11 mouse cellular contexts compared by ENCODE assay signal in genomic region chr5:24778082-24778842, GRCm38 (mm10). TPM values are rescaled to one million over a fixed set of nuclear protein-coding genes. Genes with fewer than 3 reads are reported as not detected.
A peak's percentile ranks its signal among the peaks of the same experiment; 100 is the strongest.
DNase-seq lines count a peak whose midpoint lies in the region; ATAC-seq and TF ChIP-seq lines count a peak whose summit lies in the region.
"Had no signal": no experiment of that assay in that cellular context is flagged by ENCODE, and none has a peak within 500 bp of the region (broad histone marks: within the 10 kb centered on the region; RNA-seq: fewer than 3 reads in every experiment).

No protein-coding gene starts in this region.

- TF ChIP-seq EP300 in ES-Bruce4 (IDR thresholded peaks at IDR 0.05; ENCODE audit: insufficient read depth, low read depth, low read length), result no peak

- H3K27me3 ChIP-seq in heart, embryonic 11.5 days (ENCODE audit: control insufficient read depth, insufficient read depth, low read length), result no peaks in the 10 kb centered on the region
- no peaks in the 10 kb centered on the region for H3K27me3 ChIP-seq in ES-Bruce4 (ENCODE audit: control insufficient read depth, insufficient read depth, low read length, poor library complexity, severe bottlenecking)
- peaks cover 4% of the 10 kb centered on the region; the same call in 1 of the 2 replicates for H3K27me3 ChIP-seq in forebrain, embryonic 15.5 days
- H3K27me3 ChIP-seq in midbrain, embryonic 10.5 days (ENCODE audit: low read depth, poor library complexity, severe bottlenecking), result peaks cover 23% of the 10 kb centered on the region
- H3K27me3 ChIP-seq: stomach, embryonic 15.5 days had no signal

- no peaks in the 10 kb centered on the region for H3K36me3 ChIP-seq in heart, embryonic 11.5 days (ENCODE audit: control insufficient read depth, insufficient read depth, low read length)
- H3K36me3 ChIP-seq in ES-Bruce4 (ENCODE audit: control insufficient read depth, insufficient read depth, low read length, poor library complexity, severe bottlenecking), result no peaks in the 10 kb centered on the region
- H3K36me3 ChIP-seq in forebrain, embryonic 15.5 days, result no peaks in the 10 kb centered on the region
- H3K36me3 ChIP-seq in midbrain, embryonic 10.5 days, result no peaks in the 10 kb centered on the region
- H3K36me3 ChIP-seq: liver, embryonic 13.5 days; stomach, embryonic 15.5 days had no signal

- TF ChIP-seq POLR2A in ES-Bruce4 (IDR thresholded peaks at IDR 0.05; ENCODE audit: insufficient read depth, low read length), result no peak

- no peaks in the 10 kb centered on the region for H3K9me3 ChIP-seq in heart, embryonic 11.5 days (replicated peaks; ENCODE audit: control insufficient read depth, low read length)
- H3K9me3 ChIP-seq in ES-Bruce4 (replicated peaks; ENCODE audit: control insufficient read depth, insufficient read depth, low read length, poor library complexity, severe bottlenecking), result peaks cover 12% of the 10 kb centered on the region
- H3K9me3 ChIP-seq in forebrain, embryonic 15.5 days, result no peaks in the 10 kb centered on the region
- H3K9me3 ChIP-seq in midbrain, embryonic 10.5 days (replicated peaks), result peaks cover 6% of the 10 kb centered on the region; the same call in 1 of the 2 replicates
- H3K9me3 ChIP-seq: stomach, embryonic 15.5 days had no signal

- intact Hi-C loops in heart, postnatal 14 days (cut with DNase I), result loop anchor here (1.0 kb wide), 1 partner anchor 27 kb away; no protein-coding TSS in a partner anchor

- peak overlapping the region; percentile 31; the same call in 1 of the 2 replicates for H3K9ac ChIP-seq in heart, embryonic 11.5 days (ENCODE audit: low read depth, low read length)
- peak overlapping the region; percentile 41 for H3K9ac ChIP-seq in ES-Bruce4 (ENCODE audit: low read depth, poor library complexity, severe bottlenecking)
- no peak overlapping the region for H3K9ac ChIP-seq in forebrain, embryonic 15.5 days (replicated peaks)
- H3K9ac ChIP-seq: liver, embryonic 13.5 days; stomach, embryonic 15.5 days had no signal

- no peak for DNase-seq in heart, postnatal 14 days
- peak; percentile 46 for DNase-seq in midbrain, embryonic 10.5 days (ENCODE audit: low spot score)
- DNase-seq in layer of hippocampus, adult 9-11 months, result no peak
- DNase-seq in cerebellum, adult 11 months, result no peak
- DNase-seq in layer of hippocampus, adult 11-12 months (ENCODE audit: low spot score), result no peak
- DNase-seq: gastrocnemius, postnatal 25 days; liver, embryonic 13.5 days had no signal

- no peak for TF ChIP-seq CTCF in ES-Bruce4 (IDR thresholded peaks at IDR 0.05; ENCODE audit: low read depth, low read length)

- peaks cover 12% of the 10 kb centered on the region; the same call in 1 of the 2 replicates for H3K4me1 ChIP-seq in heart, embryonic 11.5 days (ENCODE audit: control insufficient read depth, insufficient read depth, low read length)
- H3K4me1 ChIP-seq in ES-Bruce4 (ENCODE audit: control insufficient read depth, insufficient read depth, low read length), result no peaks in the 10 kb centered on the region
- peaks cover 7% of the 10 kb centered on the region for H3K4me1 ChIP-seq in forebrain, embryonic 15.5 days
- peaks cover 18% of the 10 kb centered on the region for H3K4me1 ChIP-seq in midbrain, embryonic 10.5 days
- H3K4me1 ChIP-seq: liver, embryonic 13.5 days; stomach, embryonic 15.5 days had no signal

- WGBS in heart, embryonic 11.5 days (ENCODE audit: insufficient replicate concordance), result 20% methylated on average over 17 of the region's 17 CpGs
- WGBS in forebrain, embryonic 15.5 days, result 17% methylated on average over 17 of the region's 17 CpGs
- WGBS in midbrain, embryonic 10.5 days, result 16% methylated on average over 17 of the region's 17 CpGs

- H3K27ac ChIP-seq in heart, embryonic 11.5 days (ENCODE audit: low read depth, low read length), result no peak overlapping the region
- no peak overlapping the region for H3K27ac ChIP-seq in ES-Bruce4 (ENCODE audit: insufficient read depth, low read length)
- H3K27ac ChIP-seq in forebrain, embryonic 15.5 days (replicated peaks), result no peak overlapping the region
- peak overlapping the region; percentile 50 for H3K27ac ChIP-seq in midbrain, embryonic 10.5 days (replicated peaks)
- H3K27ac ChIP-seq: liver, embryonic 13.5 days; stomach, embryonic 15.5 days had no signal

- peak overlapping the region; percentile 43 for H3K4me2 ChIP-seq in heart, embryonic 11.5 days
- peak overlapping the region; percentile 10 for H3K4me2 ChIP-seq in forebrain, embryonic 15.5 days (replicated peaks)
- H3K4me2 ChIP-seq: liver, embryonic 13.5 days; stomach, embryonic 15.5 days had no signal

- ATAC-seq in heart, embryonic 11.5 days (replicated peaks; ENCODE audit: insufficient number of reproducible peaks, low FRiP score, low TSS enrichment), result no peak
- ATAC-seq in forebrain, embryonic 15.5 days (replicated peaks), result no peak

- H3K4me3 ChIP-seq in heart, embryonic 11.5 days (ENCODE audit: low read depth, low read length), result no peak overlapping the region
- H3K4me3 ChIP-seq in ES-Bruce4 (ENCODE audit: low read depth, low read length), result peak overlapping the region; percentile 49
- H3K4me3 ChIP-seq in forebrain, embryonic 15.5 days, result no peak overlapping the region
- peak overlapping the region; percentile 38 for H3K4me3 ChIP-seq in midbrain, embryonic 10.5 days
- H3K4me3 ChIP-seq: liver, embryonic 13.5 days; stomach, embryonic 15.5 days had no signal

RNA-seq across cellular contexts. Expression of gene Crygn, which starts 20.5 kb away (rescaled TPM):
- polyA plus RNA-seq in heart, embryonic 11.5 days (2014; fragmentation: Nextera tagmentation; extraction: Ambion mirVana), result 2.8 and 3.5 TPM in 2 replicates
- 1 to 10 TPM in 1 of 2 experiments, not detected in 1; 2.8 TPM for total RNA-seq in heart, postnatal 14 days (2021)
- polyA plus RNA-seq in ES-Bruce4 (2011; ENCODE audit: insufficient read depth, insufficient read length, low read depth, missing spikeins), result 8.2 TPM in 1 of 2 replicates, not detected in the other
- 1.8 TPM in 2 replicates for polyA plus RNA-seq in forebrain, embryonic 15.5 days (2015; fragmentation: Nextera tagmentation; extraction: Ambion mirVana)
- 1.1 TPM in 1 of 2 replicates, not detected in the other for polyA plus RNA-seq in midbrain, embryonic 10.5 days (2016; fragmentation: Nextera tagmentation; extraction: Ambion mirVana)
- total RNA-seq: gastrocnemius, postnatal 25 days had no signal

RNA-seq across cellular contexts. Expression of gene Wdr86, which starts 47.7 kb away (rescaled TPM):
- polyA plus RNA-seq in heart, embryonic 11.5 days (2014; fragmentation: Nextera tagmentation; extraction: Ambion mirVana), result 11.5 and 13.6 TPM in 2 replicates
- 1 to 10 TPM in 1 of 2 experiments, under 1 TPM in 1; 0.78 to 1.0 TPM for total RNA-seq in heart, postnatal 14 days (2021)
- polyA plus RNA-seq in ES-Bruce4 (2011; ENCODE audit: insufficient read depth, insufficient read length, low read depth, missing spikeins), result 10.3 and 11.3 TPM in 2 replicates
- 4.0 and 4.5 TPM in 2 replicates for polyA plus RNA-seq in forebrain, embryonic 15.5 days (2015; fragmentation: Nextera tagmentation; extraction: Ambion mirVana)
- polyA plus RNA-seq in midbrain, embryonic 10.5 days (2016; fragmentation: Nextera tagmentation; extraction: Ambion mirVana), result 13.9 and 15.2 TPM in 2 replicates
- total RNA-seq: gastrocnemius, postnatal 25 days had no signal

Comparison
In these comparisons a context has a peak if more than half of its experiments do, and no peak if none do; other contexts are left out.
1. H3K4me3 ChIP-seq: peak in ES-Bruce4 (single experiment) and midbrain, embryonic 10.5 days (single experiment); none in heart, embryonic 11.5 days (single experiment) and forebrain, embryonic 15.5 days (single experiment).